ENCODE assay signal across 12 mouse cellular contexts in genomic region chr16:10956938-10957685, GRCm38 (mm10).
DNase-seq lines count a peak whose midpoint lies in the region; ATAC-seq and TF ChIP-seq lines count a peak whose summit lies in the region.
"Had no signal": no experiment of that assay in that cellular context is flagged by ENCODE, and none has a peak within 500 bp of the region (broad histone marks: within the 10 kb centered on the region; RNA-seq: fewer than 3 reads in every experiment).

No protein-coding gene starts in this region.

- no peaks in the 10 kb centered on the region for H3K27me3 ChIP-seq in hindbrain, embryonic 10.5 days (ENCODE audit: insufficient read depth, poor library complexity, severe bottlenecking)
- H3K27me3 ChIP-seq in midbrain, embryonic 12.5 days = no peaks in the 10 kb centered on the region
- H3K27me3 ChIP-seq in stomach, postnatal 0 days (ENCODE audit: control insufficient read depth, insufficient read depth, low read length) = no peaks in the 10 kb centered on the region
- H3K27me3 ChIP-seq: heart, embryonic 13.5 days; liver, embryonic 15.5 days had no signal

- peak; percentile 72 for DNase-seq in right cerebral cortex, adult 18-20 months
- DNase-seq in right cerebral cortex, postnatal 4 days = no peak
- no peak for DNase-seq in hindbrain, embryonic 10.5 days (ENCODE audit: low spot score)
- DNase-seq in stomach, postnatal 0 days (ENCODE audit: low spot score) = no peak
- DNase-seq in lung, postnatal 10 days = no peak
- no peak for DNase-seq in heart, postnatal 36 days
- DNase-seq: cerebellum, adult 11 months; thymus, adult 2 months had no signal

- H3K27ac ChIP-seq in hindbrain, embryonic 10.5 days = peak overlapping the region; percentile 80
- H3K27ac ChIP-seq in midbrain, embryonic 12.5 days (replicated peaks) = peak overlapping the region; percentile 54
- peak overlapping the region; percentile 24; the same call in 1 of the 2 replicates for H3K27ac ChIP-seq in stomach, postnatal 0 days (replicated peaks)
- H3K27ac ChIP-seq: heart, embryonic 13.5 days; liver, embryonic 15.5 days had no signal

- ATAC-seq in midbrain, embryonic 12.5 days (ENCODE audit: low FRiP score, low read depth) = peak; percentile 70
- no peak; the same call in 1 of the 2 replicates for ATAC-seq in stomach, postnatal 0 days (ENCODE audit: low FRiP score, low TSS enrichment)
- ATAC-seq in erythroid progenitor cell, adult 5-6 weeks (replicated peaks; ENCODE audit: low FRiP score, poor library complexity, severe bottlenecking) = no peak

- TF ChIP-seq EP300 in stomach, postnatal 0 days (optimal IDR thresholded peaks at IDR 0.05) = no peak

- no peak for TF ChIP-seq CTCF in stomach, postnatal 0 days (IDR thresholded peaks at IDR 0.05; ENCODE audit: low read depth)

- H3K36me3 ChIP-seq in hindbrain, embryonic 10.5 days = peaks cover 61% of the 10 kb centered on the region
- H3K36me3 ChIP-seq in midbrain, embryonic 12.5 days = peaks cover 5% of the 10 kb centered on the region; the same call in 1 of the 2 replicates
- H3K36me3 ChIP-seq in stomach, postnatal 0 days (ENCODE audit: control insufficient read depth, insufficient read depth, low read length) = peaks cover 19% of the 10 kb centered on the region; the same call in 1 of the 2 replicates

- no peak overlapping the region for H3K9ac ChIP-seq in midbrain, embryonic 12.5 days (replicated peaks)
- H3K9ac ChIP-seq in stomach, postnatal 0 days (ENCODE audit: low read length) = no peak overlapping the region
- H3K9ac ChIP-seq: heart, embryonic 13.5 days; liver, embryonic 15.5 days had no signal

- 74% methylated on average over 8 of the region's 8 CpGs for WGBS in hindbrain, embryonic 10.5 days
- 67% methylated on average over 8 of the region's 8 CpGs for WGBS in midbrain, embryonic 12.5 days
- WGBS in stomach, postnatal 0 days = 82% methylated on average over 8 of the region's 8 CpGs

- H3K9me3 ChIP-seq in hindbrain, embryonic 10.5 days = no peaks in the 10 kb centered on the region
- H3K9me3 ChIP-seq in midbrain, embryonic 12.5 days = no peaks in the 10 kb centered on the region
- no peaks in the 10 kb centered on the region for H3K9me3 ChIP-seq in stomach, postnatal 0 days (ENCODE audit: control insufficient read depth, low read length)
- H3K9me3 ChIP-seq: heart, embryonic 13.5 days; liver, embryonic 15.5 days had no signal

- intact Hi-C loops in heart, postnatal 36 days (cut with DNase I) = no loop called here

- H3K4me2 ChIP-seq in midbrain, embryonic 12.5 days (replicated peaks) = no peak overlapping the region
- H3K4me2 ChIP-seq in stomach, postnatal 0 days (replicated peaks; ENCODE audit: low read depth) = no peak overlapping the region
- H3K4me2 ChIP-seq: heart, embryonic 13.5 days; liver, embryonic 15.5 days had no signal

- peaks cover 42% of the 10 kb centered on the region for H3K4me1 ChIP-seq in hindbrain, embryonic 10.5 days (replicated peaks)
- peaks cover 32% of the 10 kb centered on the region for H3K4me1 ChIP-seq in midbrain, embryonic 12.5 days
- H3K4me1 ChIP-seq in stomach, postnatal 0 days (replicated peaks; ENCODE audit: control insufficient read depth, insufficient read depth) = no peaks in the 10 kb centered on the region

- no peak overlapping the region for H3K4me3 ChIP-seq in hindbrain, embryonic 10.5 days
- no peak overlapping the region for H3K4me3 ChIP-seq in midbrain, embryonic 12.5 days
- no peak overlapping the region for H3K4me3 ChIP-seq in stomach, postnatal 0 days (ENCODE audit: low read depth, low read length)
- H3K4me3 ChIP-seq: heart, embryonic 13.5 days; liver, embryonic 15.5 days had no signal

Comparison
In these comparisons a context has a peak if more than half of its experiments do, and no peak if none do; other contexts are left out.
1. H3K27ac ChIP-seq: peak in every context shown above with its lines; median percentile 80 in hindbrain, embryonic 10.5 days; 54 in midbrain, embryonic 12.5 days; 24 in stomach, postnatal 0 days.